ENCODE assay signal across 24 mouse cellular contexts in the genomic region with DNA sequence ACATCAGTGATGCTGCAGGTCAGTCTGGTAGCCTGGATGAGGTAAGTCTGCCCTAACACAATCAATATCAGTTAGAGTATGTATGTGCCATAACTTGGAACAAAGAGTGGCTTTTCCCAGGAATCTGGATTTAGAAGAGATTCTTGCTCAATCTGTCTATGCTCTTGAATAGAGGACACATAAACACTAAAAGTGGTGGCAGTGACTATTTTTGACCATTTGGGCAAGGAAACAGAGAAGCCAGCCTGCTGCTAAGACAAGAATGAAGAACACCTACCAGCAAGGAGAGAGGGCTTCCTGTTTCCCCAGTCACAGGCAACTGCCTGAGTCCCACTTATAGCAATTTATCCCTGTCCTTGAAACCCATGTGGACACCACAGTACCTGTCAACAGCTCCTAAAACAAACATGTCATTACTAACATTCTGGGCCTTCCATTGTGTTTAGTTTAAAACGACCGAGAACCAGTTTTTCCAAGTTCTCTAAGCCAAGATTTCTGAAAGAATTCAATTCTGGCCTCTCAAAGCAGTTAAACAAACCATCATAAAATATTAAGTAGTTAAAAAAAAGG. TPM values are rescaled to one million over a fixed set of nuclear protein-coding genes. Genes with fewer than 3 reads are reported as not detected.
A peak's percentile ranks its signal among the peaks of the same experiment; 100 is the strongest.
DNase-seq lines count a peak whose midpoint lies in the region; ATAC-seq and TF ChIP-seq lines count a peak whose summit lies in the region.
"Had no signal": no experiment of that assay in that cellular context is flagged by ENCODE, and none has a peak within 500 bp of the region (broad histone marks: within the 10 kb centered on the region; RNA-seq: fewer than 3 reads in every experiment).

No protein-coding gene starts in this region.

- TF ChIP-seq POLR2A in heart, adult 2 months (IDR thresholded peaks at IDR 0.05; ENCODE audit: insufficient read depth, low read depth, low read length) = no peak

- TF ChIP-seq CTCF in heart, adult 2 months (IDR thresholded peaks at IDR 0.05) = no peak

- no peaks in the 10 kb centered on the region for H3K9me3 ChIP-seq in heart, embryonic 11.5 days (replicated peaks; ENCODE audit: control insufficient read depth, low read length)
- H3K9me3 ChIP-seq in heart, embryonic 15.5 days (replicated peaks) = no peaks in the 10 kb centered on the region
- no peaks in the 10 kb centered on the region for H3K9me3 ChIP-seq in heart, embryonic 10.5 days
- no peaks in the 10 kb centered on the region for H3K9me3 ChIP-seq in lung, embryonic 15.5 days
- H3K9me3 ChIP-seq: embryonic facial prominence, embryonic 15.5 days; forebrain, embryonic 10.5 days; hindbrain, embryonic 10.5 days; intestine, embryonic 15.5 days had no signal

- ATAC-seq in heart, embryonic 11.5 days (replicated peaks; ENCODE audit: insufficient number of reproducible peaks, low FRiP score, low TSS enrichment) = no peak
- ATAC-seq in heart, embryonic 15.5 days (replicated peaks; ENCODE audit: insufficient number of reproducible peaks, insufficient read depth, low FRiP score, low read depth) = no peak
- no peak for ATAC-seq in lung, embryonic 15.5 days (ENCODE audit: borderline replicate concordance, extremely low read depth, low FRiP score, low TSS enrichment)
- ATAC-seq: activated CD4-positive, CD25-positive, alpha-beta regulatory T cell, adult 4 months; forebrain, embryonic 14.5 days; intestine, embryonic 15.5 days; Patski had no signal

- 0 out of 2 replicates have a peak overlapping the region, but pooled peaks have one; percentile 2 for H3K27ac ChIP-seq in heart, embryonic 11.5 days (ENCODE audit: low read depth, low read length)
- no peak overlapping the region for H3K27ac ChIP-seq in heart, adult 2 months
- H3K27ac ChIP-seq in heart, embryonic 15.5 days = peak overlapping the region; percentile 76
- no peak overlapping the region for H3K27ac ChIP-seq in heart, embryonic 10.5 days
- H3K27ac ChIP-seq in lung, embryonic 15.5 days = peak overlapping the region; percentile 9; the same call in 1 of the 2 replicates
- H3K27ac ChIP-seq: embryonic facial prominence, embryonic 15.5 days; forebrain, embryonic 10.5 days; hindbrain, embryonic 10.5 days; hindbrain, embryonic 14.5 days; intestine, embryonic 15.5 days had no signal

- 30% methylated on average over 2 of the region's 2 CpGs for WGBS in heart, embryonic 11.5 days (ENCODE audit: insufficient replicate concordance)
- WGBS in heart, adult 2 months = 46% methylated on average over 2 of the region's 2 CpGs
- WGBS in heart, embryonic 15.5 days = 28% methylated on average over 2 of the region's 2 CpGs
- 45% methylated on average over 2 of the region's 2 CpGs for WGBS in heart, embryonic 10.5 days
- WGBS in lung, embryonic 15.5 days = 19% methylated on average over 2 of the region's 2 CpGs

- no peaks in the 10 kb centered on the region for H3K36me3 ChIP-seq in heart, embryonic 11.5 days (ENCODE audit: control insufficient read depth, insufficient read depth, low read length)
- H3K36me3 ChIP-seq in heart, adult 2 months (ENCODE audit: control insufficient read depth, insufficient read depth, low read length) = no peaks in the 10 kb centered on the region
- H3K36me3 ChIP-seq in heart, embryonic 15.5 days = no peaks in the 10 kb centered on the region
- H3K36me3 ChIP-seq in heart, embryonic 10.5 days = no peaks in the 10 kb centered on the region
- H3K36me3 ChIP-seq in lung, embryonic 15.5 days = no peaks in the 10 kb centered on the region
- H3K36me3 ChIP-seq: embryonic facial prominence, embryonic 15.5 days; forebrain, embryonic 10.5 days; hindbrain, embryonic 10.5 days; intestine, embryonic 15.5 days had no signal

- H3K79me2 ChIP-seq in heart, adult 2 months (replicated peaks; ENCODE audit: control insufficient read depth, insufficient read depth, low read length) = no peaks in the 10 kb centered on the region

- intact Hi-C loops in heart, adult 2 months (cut with DNase I) = no loop called here

- TF ChIP-seq EP300 in heart, adult 2 months (IDR thresholded peaks at IDR 0.05; ENCODE audit: insufficient read depth, low read depth, low read length) = no peak

- H3K9ac ChIP-seq in heart, embryonic 11.5 days (ENCODE audit: low read depth, low read length) = no peak overlapping the region
- H3K9ac ChIP-seq in heart, adult 2 months (ENCODE audit: low read depth, low read length) = no peak overlapping the region
- H3K9ac ChIP-seq in heart, embryonic 15.5 days = no peak overlapping the region
- H3K9ac ChIP-seq in lung, embryonic 15.5 days = no peak overlapping the region
- H3K9ac ChIP-seq: embryonic facial prominence, embryonic 15.5 days; hindbrain, embryonic 14.5 days; intestine, embryonic 15.5 days had no signal

- no peak overlapping the region for H3K4me3 ChIP-seq in heart, embryonic 11.5 days (ENCODE audit: low read depth, low read length)
- H3K4me3 ChIP-seq in heart, adult 2 months = no peak overlapping the region
- H3K4me3 ChIP-seq in heart, embryonic 15.5 days = no peak overlapping the region
- no peak overlapping the region for H3K4me3 ChIP-seq in heart, embryonic 10.5 days
- no peak overlapping the region for H3K4me3 ChIP-seq in lung, embryonic 15.5 days
- H3K4me3 ChIP-seq: embryonic facial prominence, embryonic 15.5 days; erythroblast, embryonic 14.5 days; forebrain, embryonic 10.5 days; hindbrain, embryonic 10.5 days; intestine, embryonic 15.5 days had no signal

- no peak for DNase-seq in heart, adult 2 months
- no peak for DNase-seq in heart, embryonic 10.5 days (ENCODE audit: low spot score)
- DNase-seq in lung, postnatal 36 days = no peak
- DNase-seq: adrenal gland, postnatal 14 days; cerebellum, adult 18-20 months; cerebellum, adult 9-11 months; cerebellum, postnatal 36 days; gastrocnemius, postnatal 10 days; kidney, adult 18-20 months had no signal

- H3K4me1 ChIP-seq in heart, embryonic 11.5 days (ENCODE audit: control insufficient read depth, insufficient read depth, low read length) = 0 out of 2 replicates have a peak, but pooled peaks cover 7% of the 10 kb centered on the region
- no peaks in the 10 kb centered on the region; the same call in 1 of the 2 replicates for H3K4me1 ChIP-seq in heart, adult 2 months (ENCODE audit: control insufficient read depth, insufficient read depth, low read length)
- peaks cover 9% of the 10 kb centered on the region for H3K4me1 ChIP-seq in heart, embryonic 15.5 days (replicated peaks)
- no peaks in the 10 kb centered on the region for H3K4me1 ChIP-seq in heart, embryonic 10.5 days
- H3K4me1 ChIP-seq in lung, embryonic 15.5 days = no peaks in the 10 kb centered on the region
- H3K4me1 ChIP-seq: embryonic facial prominence, embryonic 15.5 days; forebrain, embryonic 10.5 days; hindbrain, embryonic 10.5 days; intestine, embryonic 15.5 days had no signal

- no peaks in the 10 kb centered on the region for H3K27me3 ChIP-seq in heart, embryonic 11.5 days (ENCODE audit: control insufficient read depth, insufficient read depth, low read length)
- H3K27me3 ChIP-seq in heart, adult 2 months (ENCODE audit: control insufficient read depth, insufficient read depth, low read length) = no peaks in the 10 kb centered on the region
- H3K27me3 ChIP-seq in heart, embryonic 15.5 days = no peaks in the 10 kb centered on the region
- no peaks in the 10 kb centered on the region for H3K27me3 ChIP-seq in heart, embryonic 10.5 days (ENCODE audit: insufficient read depth, poor library complexity, severe bottlenecking)
- no peaks in the 10 kb centered on the region for H3K27me3 ChIP-seq in lung, embryonic 15.5 days
- H3K27me3 ChIP-seq: CH12.LX; embryonic facial prominence, embryonic 15.5 days; intestine, embryonic 15.5 days had no signal

- H3K4me2 ChIP-seq in heart, embryonic 11.5 days = no peak overlapping the region
- H3K4me2 ChIP-seq in heart, embryonic 15.5 days = no peak overlapping the region
- H3K4me2 ChIP-seq in lung, embryonic 15.5 days = no peak overlapping the region
- H3K4me2 ChIP-seq: embryonic facial prominence, embryonic 15.5 days; hindbrain, embryonic 14.5 days; intestine, embryonic 15.5 days had no signal

RNA-seq across cellular contexts. Expression of gene Slc35f4, which starts 10.7 kb away (rescaled TPM):
- 0.08 and 0.21 TPM in 2 replicates for polyA plus RNA-seq in heart, embryonic 11.5 days (2014; fragmentation: Nextera tagmentation; extraction: Ambion mirVana)
- not detected for total RNA-seq in heart, adult 2 months (2021)
- polyA plus RNA-seq in heart, adult 2 months (2012; rRNA removed) = not detected in 2 replicates
- polyA plus RNA-seq in heart, embryonic 15.5 days (2015; fragmentation: Nextera tagmentation; extraction: Ambion mirVana) = 0.13 TPM in 1 of 2 replicates, not detected in the other
- polyA plus RNA-seq in heart, embryonic 10.5 days (2016; fragmentation: Nextera tagmentation; extraction: Ambion mirVana) = 0.10 and 0.21 TPM in 2 replicates
- 0.26 TPM in 1 of 2 replicates, not detected in the other for polyA plus RNA-seq in lung, embryonic 15.5 days (2015; fragmentation: Nextera tagmentation; extraction: Ambion mirVana)
- total RNA-seq: adrenal gland, adult 18-20 months; adrenal gland, postnatal 14 days; CH12.LX; gastrocnemius, postnatal 10 days; gastrocnemius, postnatal 4 days had no signal
- polyA plus RNA-seq: embryonic facial prominence, embryonic 15.5 days; erythroblast, embryonic 14.5 days; forebrain, embryonic 10.5 days; Patski had no signal

Comparison
In these comparisons a context has a peak if more than half of its experiments do, and no peak if none do; other contexts are left out.
1. H3K27ac ChIP-seq: peak in heart, embryonic 11.5 days (single experiment), heart, embryonic 15.5 days (single experiment) and lung, embryonic 15.5 days (single experiment); none in heart, adult 2 months (single experiment) and heart, embryonic 10.5 days (single experiment).